Mouse (Mus musculus) G1E (cell line): ENCODE measurements around the gene Rnase4.

ENCODE experiments used
- CTCF ChIP-seq: IDR thresholded peaks from 2 replicates; pipeline ENCODE4 v1.5.1; 2012; ENCODE audit warnings: low read depth, low read length, inconsistent platforms, mixed read lengths
- GATA1 ChIP-seq: IDR thresholded peaks from 2 replicates; pipeline ENCODE4 v1.6.1; 2012; ENCODE audit warnings: borderline replicate concordance, low read length, inconsistent platforms, mixed read lengths
- POLR2AphosphoS5 ChIP-seq: IDR thresholded peaks from 2 replicates; pipeline ENCODE4 v1.6.1; 2012; ENCODE audit warnings: low read depth, low read length, inconsistent platforms; ENCODE audit not compliant: insufficient replicate concordance
- TAL1 ChIP-seq: conservative IDR thresholded peaks from 2 replicates; pipeline ENCODE4 v1.6.1; 2012; ENCODE audit warnings: low read depth, low read length, inconsistent platforms, mixed read lengths

DNA sequence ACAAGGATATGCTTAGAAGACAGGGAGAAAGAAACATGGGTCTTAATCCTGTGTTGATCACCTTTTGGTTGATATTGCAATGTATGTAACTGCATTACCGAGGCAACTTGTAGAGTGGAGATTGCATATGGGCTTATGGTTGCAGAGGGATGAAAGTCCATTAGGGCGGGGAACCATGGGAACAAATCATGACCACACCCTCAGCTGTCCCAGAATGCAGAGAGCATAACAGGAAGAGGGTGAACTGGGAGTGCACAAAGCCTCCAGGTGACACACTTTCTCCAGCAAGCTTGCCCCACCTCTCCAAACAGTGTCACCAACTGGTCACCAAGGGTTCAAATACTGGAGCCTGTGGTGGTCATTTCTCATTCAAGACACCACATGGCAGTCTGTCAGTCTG lies 9.8 kb upstream of the Rnase4 start:
- TF ChIP-seq CTCF: no peak
- TF ChIP-seq TAL1: no peak
- no peak for TF ChIP-seq GATA1
- no peak for TF ChIP-seq POLR2AphosphoS5
